Mouse (Mus musculus): ENCODE data around the gene C87436.

GRCm38 (mm10) chr6:86495661-86496060, 57.5 kb downstream of the C87436 start:
- no peak for TF ChIP-seq GATA1 (IDR thresholded peaks at IDR 0.05; ENCODE audit: borderline replicate concordance, low read length)
- no peak for TF ChIP-seq FLI1 (IDR thresholded peaks at IDR 0.05; ENCODE audit: low read length)

Measured in megakaryocyte, embryonic 14.5 days (primary cell).